Mouse (Mus musculus) embryonic stem cell, embryonic (primary cell): Measurements from ENCODE around the gene Gm4952.
"Not testable (repeated sequence)": the region's sequence is repeated elsewhere in the genome, so short reads cannot be mapped to it uniquely, and the experiment has no call there.

Experiments
- CTCF ChIA-PET, 4 experiments: fragments of 300-600 bp in 2 of 4; fragments of 350-600 bp in 2 of 4; sonication (Branson Sonifier 250); formaldehyde crosslinking; loops; one replicate each; lab custom pipeline; 2022; ENCODE audit warnings: inconsistent platforms in 2 of 4; lab: Charles Lee
- POLR2A ChIA-PET, 4 experiments: fragments of 300-600 bp in 2 of 4; fragments of 350-600 bp in 2 of 4; sonication (Branson Sonifier 250); formaldehyde crosslinking; loops; one replicate each; lab custom pipeline; 2022; ENCODE audit warnings: antibody characterized with exemption in 4 of 4, inconsistent platforms in 1 of 4; lab: Charles Lee

Gene Gm4952

GRCm38 (mm10) chr19:12595530-12596289, 4.1 kb upstream of the Gm4952 start:
- ChIA-PET CTCF (interaction anchor here (0.6 to 1.5 kb wide), 10 partner anchors 77 to 225 kb away, joined by 3 to 7 read pairs (median 4); partner anchors contain the start of gene Dtx4 (in 2 of the 4)), POLR2A (interaction anchor here (0.9 to 2.7 kb wide), 13 partner anchors 9 to 201 kb away, joined by 3 to 8 read pairs (median 4); partner anchors contain the start of genes Dtx4 (in 2 of the 4), Cntf (in 1 of the 4), Lpxn (in 1 of the 4) and Zfp91 (in 1 of the 4))

GRCm38 (mm10) chr19:12596290-12597072, 3.3 kb upstream of the Gm4952 start:
- ChIA-PET CTCF (interaction anchor here in 3 of 4 experiments (0.6 to 1.5 kb wide), 7 partner anchors 78 to 224 kb away, joined by 3 to 7 read pairs (median 3); partner anchors contain the start of gene Dtx4 (in 2 of the 3)), POLR2A (interaction anchor here (0.5 to 2.7 kb wide), 14 partner anchors 10 to 359 kb away, joined by 3 to 8 read pairs (median 4); partner anchors contain the start of genes Dtx4 (in 2 of the 4), Cntf (in 1 of the 4), Lpxn (in 1 of the 4) and Zfp91 (in 1 of the 4))

GRCm38 (mm10) chr19:12597073-12597405, 2.7 kb upstream of the Gm4952 start:
- ChIA-PET CTCF (interaction anchor here in 1 of 4 experiments (0.6 kb wide), 1 partner anchor 108 kb away, joined by 3 read pairs; no protein-coding TSS in a partner anchor), POLR2A (interaction anchor here in 3 of 4 experiments (1.3 to 2.7 kb wide), 4 partner anchors 10 to 109 kb away, joined by 3 to 7 read pairs (median 4); partner anchors contain the start of gene Dtx4 (in 1 of the 3))

- CTCF ChIA-PET = no interaction called here
- POLR2A ChIA-PET = no interaction called here
Observed at GRCm38 (mm10) chr19:12598674-12599073, 1.1 kb upstream of the Gm4952 start.

- ChIA-PET POLR2A (no interaction called here), CTCF (no interaction called here)
Observed at GRCm38 (mm10) chr19:12600684-12601480, 1.1 kb downstream of the Gm4952 start.

- CTCF ChIA-PET = no interaction called here
Observed at GRCm38 (mm10) chr19:12608336-12608735, 8.6 kb downstream of the Gm4952 start.

GRCm38 (mm10) chr19:12613646-12614045, 13.9 kb downstream of the Gm4952 start:
- ChIA-PET CTCF (no interaction called here), POLR2A (interaction anchor here in 2 of 4 experiments (0.6 kb wide), 2 partner anchors 153 to 181 kb away, joined by 3 read pairs; no protein-coding TSS in a partner anchor)

More at GRCm38 (mm10) chr19:12608336-12608735, 8.6 kb downstream of the Gm4952 start:
- POLR2A ChIA-PET = no interaction called here

GRCm38 (mm10) chr19:12633176-12633575, 33.4 kb downstream of the Gm4952 start, which contains the start of gene Glyat:
Glyat (plus strand) TSS chr19:12633308.
- POLR2A ChIA-PET = no interaction called here
- CTCF ChIA-PET = no interaction called here

- POLR2A ChIA-PET = no interaction called here
- CTCF ChIA-PET = no interaction called here
Observed at GRCm38 (mm10) chr19:12634259-12634658, 34.5 kb downstream of the Gm4952 start.

GRCm38 (mm10) chr19:12634963-12635362, 35.2 kb downstream of the Gm4952 start:
- ChIA-PET CTCF (no interaction called here), POLR2A (no interaction called here)

GRCm38 (mm10) chr19:12636863-12637262, 37.1 kb downstream of the Gm4952 start:
- ChIA-PET CTCF (interaction anchor here in 1 of 4 experiments (0.6 kb wide), 1 partner anchor 11 kb away, joined by 3 read pairs; no protein-coding TSS in a partner anchor), POLR2A (no interaction called here)

GRCm38 (mm10) chr19:12638049-12638448, 38.3 kb downstream of the Gm4952 start:
- ChIA-PET CTCF (no interaction called here), POLR2A (interaction anchor here in 2 of 4 experiments (0.7 to 1.0 kb wide), 4 partner anchors 10 to 460 kb away, joined by 3 to 6 read pairs (median 3); no protein-coding TSS in a partner anchor)

GRCm38 (mm10) chr19:12649511-12649910, 49.7 kb downstream of the Gm4952 start:
- POLR2A ChIA-PET = no interaction called here
- CTCF ChIA-PET = no interaction called here

- ChIA-PET CTCF (no interaction called here), POLR2A (interaction anchor here in 1 of 4 experiments (0.7 kb wide), 1 partner anchor 130 kb away, joined by 3 read pairs; the partner anchor contains the start of genes Lpxn and Zfp91)
Observed at GRCm38 (mm10) chr19:12666156-12666555, 66.4 kb downstream of the Gm4952 start.

GRCm38 (mm10) chr19:12668601-12669000, 68.8 kb downstream of the Gm4952 start:
- CTCF ChIA-PET, POLR2A ChIA-PET: not testable (repeated sequence)

- POLR2A ChIA-PET = no interaction called here
- CTCF ChIA-PET = interaction anchor here in 1 of 4 experiments (0.7 kb wide), 1 partner anchor 565 kb away, joined by 13 read pairs; no protein-coding TSS in a partner anchor
Observed at GRCm38 (mm10) chr19:12670139-12670538, 70.4 kb downstream of the Gm4952 start, which contains the start of gene Olfr1442. Olfr1442 (plus strand) TSS chr19:12670439.

- ChIA-PET CTCF (no interaction called here), POLR2A (no interaction called here)
Observed at GRCm38 (mm10) chr19:12671051-12671450, 71.3 kb downstream of the Gm4952 start.

- CTCF ChIA-PET = no interaction called here
- POLR2A ChIA-PET = interaction anchor here in 1 of 4 experiments (1.0 kb wide), 1 partner anchor 22 kb away, joined by 3 read pairs; no protein-coding TSS in a partner anchor
Observed at GRCm38 (mm10) chr19:12677812-12678211, 78.0 kb downstream of the Gm4952 start, which contains the start of gene Olfr1443. Olfr1443 (plus strand) TSS chr19:12678112.
